Mouse (Mus musculus): Measurements from ENCODE around the gene Scyl1. TPM values are rescaled to one million over a fixed set of nuclear protein-coding genes. Genes with fewer than 3 reads are reported as not detected.
A peak's percentile ranks its signal among the peaks of the same experiment; 100 is the strongest.

Scyl1 gene
- total RNA-seq, 2 experiments from 2014 or later = 15.7 to 28.2 TPM

GRCm38 (mm10) chr19:5745756-5746710 is 25.2 kb downstream of the Scyl1 start:
- ATAC-seq (replicated peaks; ENCODE audit: poor library complexity) = no peak

- peak; percentile 73 for ATAC-seq (replicated peaks; ENCODE audit: poor library complexity)
Observed at GRCm38 (mm10) chr19:5743576-5743975, 27.6 kb downstream of the Scyl1 start.

GRCm38 (mm10) chr19:5742241-5742641 is 29.0 kb downstream of the Scyl1 start:
- ATAC-seq (replicated peaks; ENCODE audit: poor library complexity) = no peak

- peak; percentile 27 for ATAC-seq (replicated peaks; ENCODE audit: poor library complexity)
Observed at GRCm38 (mm10) chr19:5741641-5742240, 29.5 kb downstream of the Scyl1 start.

- no peak for ATAC-seq (replicated peaks; ENCODE audit: poor library complexity)
Observed at GRCm38 (mm10) chr19:5740320-5741317, 30.6 kb downstream of the Scyl1 start, which contains the start of gene Ltbp3. TSS of gene Ltbp3 (plus strand) at chr19:5740904.

GRCm38 (mm10) chr19:5739446-5739845 is 31.8 kb downstream of the Scyl1 start:
- no peak for ATAC-seq (replicated peaks; ENCODE audit: poor library complexity)

GRCm38 (mm10) chr19:5734325-5734724 is 36.9 kb downstream of the Scyl1 start:
- no peak for ATAC-seq (replicated peaks; ENCODE audit: poor library complexity)

GRCm38 (mm10) chr19:5731264-5731978 is 39.8 kb downstream of the Scyl1 start:
- peak; percentile 75 for ATAC-seq (replicated peaks; ENCODE audit: poor library complexity)

- no peak for ATAC-seq (replicated peaks; ENCODE audit: poor library complexity)
Observed at GRCm38 (mm10) chr19:5730314-5731186, 40.7 kb downstream of the Scyl1 start.

GRCm38 (mm10) chr19:5729444-5729815 is 41.8 kb downstream of the Scyl1 start, which contains the start of gene Fam89b:
TSS of gene Fam89b (minus strand) at chr19:5729653.
- ATAC-seq (replicated peaks; ENCODE audit: poor library complexity) = peak; percentile 32

- no peak for ATAC-seq (replicated peaks; ENCODE audit: poor library complexity)
Observed at GRCm38 (mm10) chr19:5728631-5729443, 42.4 kb downstream of the Scyl1 start.

GRCm38 (mm10) chr19:5727701-5728100 is 43.5 kb downstream of the Scyl1 start:
- peak; percentile 27 for ATAC-seq (replicated peaks; ENCODE audit: poor library complexity)

- ATAC-seq (replicated peaks; ENCODE audit: poor library complexity) = peak; percentile 12
Observed at GRCm38 (mm10) chr19:5726961-5727578, 44.1 kb downstream of the Scyl1 start.

GRCm38 (mm10) chr19:5725767-5726515 is 45.3 kb downstream of the Scyl1 start, which contains the start of gene Ehbp1l1:
TSS of gene Ehbp1l1 (minus strand) at chr19:5726317.
- ATAC-seq (replicated peaks; ENCODE audit: poor library complexity) = peak; percentile 11; the same call in 1 of the 2 replicates

GRCm38 (mm10) chr19:5725029-5725707 is 46.1 kb downstream of the Scyl1 start:
- no peak for ATAC-seq (replicated peaks; ENCODE audit: poor library complexity)

GRCm38 (mm10) chr19:5724549-5724941 is 46.7 kb downstream of the Scyl1 start:
- ATAC-seq (replicated peaks; ENCODE audit: poor library complexity) = peak; percentile 51
